Mouse (Mus musculus) testis, adult 2 months (tissue): ENCODE results near the gene Grm8.

ENCODE experiments used
- CTCF ChIP-seq: fragments of 200-500 bp; IDR thresholded peaks from 2 replicates; pipeline ENCODE4 v1.5.1; 2012; ENCODE audit warnings: low read depth, mild to moderate bottlenecking, inconsistent platforms, low read length, moderate library complexity; ENCODE audit not compliant: control insufficient read depth, insufficient read depth, insufficient replicate concordance
- POLR2A ChIP-seq: fragments of 200-500 bp; IDR thresholded peaks from 2 replicates; pipeline ENCODE4 v1.6.1; 2012; ENCODE audit warnings: low read depth, mild to moderate bottlenecking, inconsistent platforms, low read length, moderate library complexity; ENCODE audit not compliant: control insufficient read depth

DNA sequence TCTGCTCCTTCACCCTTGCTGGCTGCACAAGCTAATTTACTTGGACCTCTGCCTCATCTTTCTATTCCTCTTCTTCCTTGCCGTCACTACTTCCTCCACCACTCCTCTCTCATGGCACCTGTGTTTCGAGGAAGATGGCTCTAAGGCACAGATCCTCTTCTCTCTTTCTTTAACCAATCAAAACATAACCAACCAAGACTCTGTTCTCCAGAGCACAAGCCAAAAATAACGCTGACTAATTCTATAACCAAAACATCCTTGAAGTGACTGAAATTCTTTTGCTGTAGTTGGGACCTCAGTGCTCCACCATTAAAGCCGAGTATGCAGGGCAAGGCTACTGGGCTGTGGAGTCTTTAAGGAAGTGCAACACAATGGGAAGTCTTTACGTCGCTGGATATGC, 11.5 kb upstream of the Grm8 start:
- TF ChIP-seq POLR2A, result no peak
- no peak for TF ChIP-seq CTCF
